Mouse (Mus musculus) liver, adult 2 months (tissue): Measurements from ENCODE around the gene Irak2. TPM values are rescaled to one million over a fixed set of nuclear protein-coding genes. Genes with fewer than 3 reads are reported as not detected.
A peak's percentile ranks its signal among the peaks of the same experiment; 100 is the strongest.

ENCODE experiments used
- DNase-seq: peaks from one replicate; pipeline ENCODE4 v3.0.0-alpha.2; 2011; ENCODE audit warnings: low read depth, low spot score; ENCODE audit errors: extremely low read depth
- H3K27ac ChIP-seq: fragments of 200-500 bp; replicated peaks from 2 replicates; pipeline ENCODE4 v1.5.1; 2012; ENCODE audit warnings: low read depth, mild to moderate bottlenecking, control low read depth, inconsistent platforms, low read length; ENCODE audit not compliant: insufficient read depth
- H3K27me3 ChIP-seq: fragments of 200-500 bp; 2 replicates; pipeline ENCODE4 v1.6.1; 2012; ENCODE audit warnings: mild to moderate bottlenecking, moderate library complexity, low read length, inconsistent platforms; ENCODE audit not compliant: control insufficient read depth, insufficient read depth
- H3K36me3 ChIP-seq: fragments of 200-500 bp; 2 replicates; pipeline ENCODE4 v1.6.1; 2012; ENCODE audit warnings: low read length, inconsistent platforms; ENCODE audit not compliant: control insufficient read depth, insufficient read depth
- H3K4me1 ChIP-seq: fragments of 200-500 bp; 2 replicates; pipeline ENCODE4 v1.6.1; 2011; ENCODE audit warnings: low read length; ENCODE audit not compliant: control insufficient read depth, insufficient read depth
- H3K4me3 ChIP-seq: fragments of 200-500 bp; 2 replicates; pipeline ENCODE4 v1.5.1; 2011; ENCODE audit warnings: low read depth, mild to moderate bottlenecking, control low read depth, low read length, moderate library complexity; ENCODE audit not compliant: insufficient read depth
- H3K79me2 ChIP-seq: fragments of 200-500 bp; 2 replicates; pipeline ENCODE4 v1.6.1; 2012; ENCODE audit warnings: inconsistent platforms, mild to moderate bottlenecking, low read length, moderate library complexity; ENCODE audit not compliant: control insufficient read depth, insufficient read depth
- H3K9ac ChIP-seq: fragments of 200-500 bp; 2 replicates; pipeline ENCODE4 v1.6.1; 2012; ENCODE audit warnings: low read depth, mild to moderate bottlenecking, control low read depth, inconsistent platforms, low read length
- CTCF ChIP-seq: fragments of 200-500 bp; IDR thresholded peaks from 2 replicates; pipeline ENCODE4 v1.5.1; 2011; ENCODE audit warnings: low read depth, low read length, control low read depth
- POLR2A ChIP-seq: fragments of 200-500 bp; IDR thresholded peaks from 2 replicates; pipeline ENCODE4 v1.6.1; 2011; ENCODE audit warnings: low read length, control low read depth; ENCODE audit not compliant: insufficient read depth; ENCODE audit errors: extremely low read depth
- WGBS: fragments of 180-500 bp; shearing (Covaris S2); methylation state at CpG from one replicate; pipeline ENCODE4 v1.1.7; 2018; 5-methylcytosine and 5-hydroxymethylcytosine counted together
- polyA plus RNA-seq: library from polyadenylated mRNA; depleted of rRNA; stranded (reverse); fragments of >200 nt; gene quantifications from 2 replicates; pipeline ENCODE4 v1.2.3, GENCODE M21; 2012
- total RNA-seq: library from RNA; depleted of rRNA; stranded (reverse); fragments of >200 nt; gene quantifications from 2 replicates; pipeline ENCODE4 v1.2.3, GENCODE M21; 2014

Irak2 gene
- total and polyA plus RNA-seq, 2 experiments, result 18.2 to 30.8 TPM

GRCm38 (mm10) chr6:113672989-113673388 lies 34.7 kb downstream of the Irak2 start:
- Histone ChIP-seq H3K4me1 (peaks cover 20% of the 10 kb centered on the region), H3K79me2 (0 out of 2 replicates have a peak, but pooled peaks cover 2% of the 10 kb centered on the region), H3K4me3 (no peak overlapping the region), H3K27ac (no peak overlapping the region), H3K27me3 (no peaks in the 10 kb centered on the region), H3K36me3 (peaks cover 24% of the 10 kb centered on the region), H3K9ac (no peak overlapping the region)
- no peak for TF ChIP-seq POLR2A
- no peak for TF ChIP-seq CTCF
- no peak for DNase-seq
- WGBS, result 85% methylated on average over 6 of the region's 6 CpGs

GRCm38 (mm10) chr6:113675234-113675633 lies 37.0 kb downstream of the Irak2 start:
- Histone ChIP-seq H3K36me3 (peaks cover 27% of the 10 kb centered on the region), H3K79me2 (no peaks in the 10 kb centered on the region), H3K27ac (no peak overlapping the region)

GRCm38 (mm10) chr6:113675991-113676390 lies 37.7 kb downstream of the Irak2 start:
- Histone ChIP-seq H3K79me2 (no peaks in the 10 kb centered on the region), H3K4me1 (peaks cover 11% of the 10 kb centered on the region; the same call in 1 of the 2 replicates), H3K4me3 (no peak overlapping the region), H3K36me3 (peaks cover 24% of the 10 kb centered on the region), H3K9ac (no peak overlapping the region), H3K27ac (no peak overlapping the region), H3K27me3 (no peaks in the 10 kb centered on the region)
- WGBS, result 98% methylated on average over 9 of the region's 9 CpGs
- no peak for DNase-seq
- TF ChIP-seq CTCF (no peak), POLR2A (no peak)

More at GRCm38 (mm10) chr6:113675234-113675633, 37.0 kb downstream of the Irak2 start:
- WGBS, result 89% methylated on average over 4 of the region's 4 CpGs
- no peaks in the 10 kb centered on the region for H3K27me3 ChIP-seq
- H3K4me3 ChIP-seq, result no peak overlapping the region
- peaks cover 11% of the 10 kb centered on the region; the same call in 1 of the 2 replicates for H3K4me1 ChIP-seq
- TF ChIP-seq CTCF (no peak), POLR2A (no peak)
- DNase-seq, result no peak
- no peak overlapping the region for H3K9ac ChIP-seq

- Histone ChIP-seq H3K79me2 (no peaks in the 10 kb centered on the region), H3K27me3 (no peaks in the 10 kb centered on the region), H3K4me3 (no peak overlapping the region), H3K9ac (no peak overlapping the region), H3K4me1 (peaks cover 11% of the 10 kb centered on the region; the same call in 1 of the 2 replicates), H3K27ac (no peak overlapping the region), H3K36me3 (peaks cover 17% of the 10 kb centered on the region)
- DNase-seq, result peak; percentile 75
- WGBS, result 50% methylated on average over 14 of the region's 14 CpGs
- no peak for TF ChIP-seq CTCF
- no peak for TF ChIP-seq POLR2A
These were observed 38.9 kb downstream of the Irak2 start for GRCm38 (mm10) chr6:113677070-113677734.

- Histone ChIP-seq H3K4me1 (peaks cover 11% of the 10 kb centered on the region; the same call in 1 of the 2 replicates), H3K79me2 (no peaks in the 10 kb centered on the region), H3K9ac (no peak overlapping the region), H3K36me3 (peaks cover 11% of the 10 kb centered on the region), H3K4me3 (no peak overlapping the region), H3K27ac (no peak overlapping the region), H3K27me3 (no peaks in the 10 kb centered on the region)
- TF ChIP-seq CTCF (no peak), POLR2A (no peak)
- WGBS, result 92% methylated on average over 14 of the region's 14 CpGs
- DNase-seq, result no peak
These were observed 40.2 kb downstream of the Irak2 start for GRCm38 (mm10) chr6:113678246-113679012.
